Mouse (Mus musculus) lung, postnatal 36 days (tissue): ENCODE results near the gene Pank4.
A peak's percentile ranks its signal among the peaks of the same experiment; 100 is the strongest.

Experiments used
- DNase-seq: peaks from one replicate; pipeline ENCODE4 v3.0.0; 2022; ENCODE audit warnings: mixed read lengths

Gene Pank4

GRCm38 (mm10) chr4:154944121-154944590, 19.8 kb upstream of the Pank4 start:
- peak; percentile 92 for DNase-seq

DNA sequence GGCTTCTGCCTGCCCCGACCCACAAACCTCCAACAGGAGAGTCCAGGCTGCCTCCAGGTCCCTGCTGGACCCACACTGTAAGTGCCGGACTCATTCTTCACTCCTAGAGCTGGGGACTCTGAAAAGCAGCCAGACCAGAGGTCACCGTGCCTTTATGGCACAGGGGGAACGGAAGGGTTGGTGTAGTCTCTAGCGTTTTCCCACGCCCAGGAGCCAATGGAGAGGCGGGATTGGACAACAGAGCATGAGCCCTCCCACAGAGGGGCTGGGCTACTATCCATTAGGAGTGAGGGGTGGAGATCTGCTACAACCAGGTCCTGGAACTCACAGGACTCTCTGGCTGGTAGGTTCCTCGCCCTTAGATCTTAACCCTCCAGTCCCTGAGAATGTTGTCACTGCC, 17.6 kb upstream of the Pank4 start:
- peak; percentile 81 for DNase-seq

DNA sequence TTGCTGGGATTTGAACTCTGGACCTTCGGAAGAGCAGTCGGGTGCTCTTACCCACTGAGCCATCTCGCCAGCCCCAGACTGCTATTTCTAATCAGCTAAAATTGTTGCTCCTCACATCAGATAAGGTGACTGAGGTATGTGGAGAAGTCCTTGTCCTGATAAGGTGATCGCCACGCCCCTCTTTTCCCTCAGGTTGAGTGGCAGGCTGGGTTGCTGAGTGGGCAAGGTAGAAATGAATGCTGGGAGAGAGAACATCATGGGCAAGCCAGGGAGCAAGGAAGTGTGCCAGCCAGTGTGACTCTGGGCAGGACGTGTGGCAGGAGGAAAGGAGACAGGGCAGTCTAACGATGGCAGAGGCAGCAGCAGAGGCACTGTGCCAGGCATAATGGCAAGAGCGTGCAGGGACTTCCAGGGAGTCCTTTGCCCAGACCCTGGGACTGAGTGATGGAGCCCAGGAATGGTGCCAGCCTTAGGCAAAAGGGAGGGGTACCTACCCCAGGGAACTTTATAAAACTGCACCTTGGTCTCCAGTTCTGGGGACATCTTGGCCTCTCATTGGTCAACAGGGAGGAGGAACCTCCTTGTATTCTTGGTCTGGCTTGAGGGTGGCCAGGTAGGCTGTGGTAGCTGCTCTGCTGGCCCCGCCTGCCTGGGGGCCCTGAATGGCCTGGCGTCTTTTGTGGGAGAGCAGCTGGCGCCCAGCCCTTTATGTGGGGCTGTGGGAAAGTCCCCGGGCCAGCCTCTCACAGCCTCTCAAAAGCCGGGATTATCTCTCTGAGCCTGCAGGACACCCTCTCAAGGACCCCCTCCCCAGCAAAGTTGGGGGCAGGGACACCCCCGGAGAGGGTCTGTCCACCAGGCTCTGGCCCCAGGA, 15.6 kb upstream of the Pank4 start:
- DNase-seq, result peak; percentile 75

DNA sequence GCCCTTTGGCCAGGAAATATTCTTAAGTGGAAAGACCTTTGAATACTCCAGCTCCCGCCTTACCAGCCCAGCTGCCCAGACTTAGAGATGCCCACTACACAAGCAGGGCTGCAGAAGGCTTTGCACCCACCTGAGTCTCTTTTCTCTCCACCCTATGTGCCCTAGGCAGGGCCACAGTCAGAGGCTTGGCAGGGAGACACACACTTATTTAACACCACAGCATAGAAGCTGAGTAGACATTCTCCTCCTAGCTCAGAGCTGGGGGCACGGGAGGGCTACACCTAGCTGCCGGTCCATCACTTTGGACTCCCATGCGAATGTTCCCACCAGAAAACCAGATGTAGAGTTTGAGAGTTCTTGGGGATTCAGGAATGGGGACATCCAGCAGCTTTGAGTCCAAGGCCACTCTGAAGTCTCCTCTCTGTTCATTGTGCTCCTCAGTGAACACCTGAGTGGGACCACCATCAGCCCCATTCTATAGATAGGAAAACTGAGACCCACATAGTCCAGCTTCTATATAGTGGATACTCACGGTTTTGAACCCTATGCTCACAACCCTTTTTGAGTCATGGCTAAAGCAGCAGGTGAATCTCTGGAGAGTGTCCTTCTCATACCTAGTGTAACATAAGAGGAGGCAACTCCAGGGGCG, 14.9 kb upstream of the Pank4 start:
- no peak for DNase-seq

GRCm38 (mm10) chr4:154949589-154949982, 14.3 kb upstream of the Pank4 start:
- no peak for DNase-seq

DNA sequence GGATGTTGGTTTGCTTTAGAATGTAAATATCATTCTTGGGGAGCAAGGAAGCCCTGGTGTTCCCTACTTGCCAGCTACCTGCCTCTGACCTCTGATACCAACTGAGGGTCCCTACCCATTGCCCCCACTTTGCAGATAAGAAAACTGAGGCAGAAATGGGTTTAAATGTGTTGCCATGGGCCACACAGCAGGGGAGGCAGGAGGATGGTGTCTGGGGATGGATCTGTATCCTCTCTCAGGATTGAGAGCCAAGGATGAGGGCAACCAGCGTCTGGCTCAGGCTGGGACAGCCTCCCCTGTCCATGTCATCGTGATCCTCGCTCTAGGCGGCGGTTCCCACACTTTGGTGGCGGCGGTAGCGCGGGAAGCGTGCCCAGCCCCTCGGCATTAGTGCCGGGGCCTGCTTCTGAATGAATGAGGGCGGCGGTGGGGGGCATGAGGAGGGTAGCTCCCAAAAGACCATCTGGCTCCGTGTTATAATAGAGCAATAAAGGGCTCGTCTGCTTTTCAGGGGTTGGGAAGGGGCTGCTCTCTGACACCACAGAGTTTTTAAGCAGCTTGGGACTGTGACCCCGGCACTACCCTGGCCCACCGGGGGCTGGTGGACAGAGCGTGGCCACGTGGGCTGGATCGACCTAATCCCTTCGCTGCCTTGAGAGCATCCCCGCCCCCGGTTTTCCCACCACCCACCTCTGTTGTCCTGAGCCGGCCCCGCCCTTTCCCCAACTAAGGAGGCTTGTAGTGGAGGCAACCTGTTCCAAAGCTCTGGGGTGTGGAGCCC, 11.3 kb upstream of the Pank4 start:
- DNase-seq, result no peak

DNA sequence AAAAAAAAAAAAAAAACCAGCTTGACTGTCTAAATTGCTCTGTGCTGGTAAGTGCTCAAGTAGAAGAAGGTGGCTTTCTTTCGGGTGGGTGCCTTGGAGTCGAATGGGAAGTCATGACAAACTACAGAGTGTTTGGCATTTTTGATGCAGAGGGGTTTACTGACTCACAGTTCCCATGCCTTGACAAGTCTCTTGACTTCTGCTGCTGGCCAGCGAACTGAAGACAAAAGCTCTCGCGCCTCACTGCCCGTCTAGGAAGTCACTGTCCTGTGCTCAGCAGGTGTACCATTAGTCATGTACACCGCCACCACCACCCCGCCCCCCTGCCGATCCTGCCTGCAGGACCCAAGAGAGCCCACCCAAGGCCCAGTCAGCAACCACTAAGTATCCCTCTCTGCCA, 7.3 kb upstream of the Pank4 start:
- DNase-seq, result no peak

DNA sequence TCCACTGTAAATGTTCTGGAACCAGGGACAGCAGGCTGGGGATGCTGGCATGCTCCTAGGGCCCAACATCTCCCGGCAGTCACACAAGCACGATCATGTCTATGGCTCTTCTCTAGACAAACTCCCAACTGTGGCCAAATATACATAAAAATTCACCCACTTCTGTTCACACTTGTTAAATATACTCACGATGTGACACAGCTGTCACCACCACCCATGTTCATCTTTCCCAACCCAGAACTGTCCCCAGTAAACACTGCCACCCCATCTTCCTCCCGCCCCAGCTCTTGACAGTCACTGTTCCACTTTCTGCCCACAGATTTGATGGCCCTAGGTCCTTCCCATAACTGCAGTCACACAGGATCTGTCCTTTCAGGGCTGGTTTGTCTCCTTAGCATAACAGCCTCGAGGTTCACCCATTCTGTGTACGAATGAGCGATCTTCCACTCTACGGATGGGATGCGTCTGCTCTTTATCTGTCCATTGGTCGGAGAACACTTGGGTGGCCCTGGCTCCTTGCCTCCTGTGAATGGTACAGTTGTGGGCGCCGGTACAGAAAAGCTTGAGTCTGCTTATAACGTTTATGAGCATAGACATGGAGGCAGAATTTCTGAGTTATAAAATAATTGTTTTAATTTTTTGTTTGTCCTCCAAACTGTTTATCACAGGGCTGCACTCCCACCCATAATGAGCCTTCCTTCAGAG, 6.5 kb upstream of the Pank4 start:
- no peak for DNase-seq

DNA sequence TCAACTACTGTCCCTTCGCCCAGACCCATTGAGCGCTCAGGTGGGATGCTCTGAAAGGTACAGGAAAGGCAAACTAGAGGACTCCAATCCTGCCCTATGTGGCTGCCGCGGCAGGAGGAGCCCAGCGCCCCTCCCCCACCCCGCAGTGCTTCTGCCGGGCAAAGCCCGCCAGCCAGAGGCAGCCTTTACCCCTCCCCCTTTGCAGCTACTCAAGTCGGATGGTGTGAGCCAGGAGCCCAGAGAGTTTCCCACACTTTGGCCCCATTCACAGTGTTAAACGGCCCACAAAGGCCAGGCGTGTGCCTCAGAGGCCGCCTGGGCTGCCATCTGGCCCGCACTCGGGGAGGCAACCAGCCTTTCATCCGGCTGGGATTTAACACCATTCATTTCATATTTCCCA, 5.8 kb upstream of the Pank4 start:
- DNase-seq, result no peak

DNA sequence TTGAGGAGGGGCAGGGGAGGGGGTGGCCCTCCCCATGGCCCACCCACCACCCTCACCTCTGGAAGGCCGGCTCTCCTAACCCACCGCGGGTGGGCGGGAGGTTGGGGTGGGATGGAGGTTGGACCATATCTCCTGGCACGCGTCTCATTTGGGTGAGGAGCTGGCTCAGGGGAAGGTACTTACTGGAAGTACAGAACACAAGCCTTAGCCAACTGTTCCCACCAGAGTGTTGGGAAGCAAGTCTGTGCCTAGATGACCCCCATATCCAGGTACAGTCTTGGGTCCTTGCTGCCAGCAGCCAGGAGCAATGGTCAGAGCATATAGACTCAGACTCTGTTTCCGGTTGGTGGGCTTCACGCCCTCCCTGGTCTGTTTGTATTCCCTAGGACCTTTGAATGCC, 5.3 kb upstream of the Pank4 start:
- DNase-seq, result no peak

DNA sequence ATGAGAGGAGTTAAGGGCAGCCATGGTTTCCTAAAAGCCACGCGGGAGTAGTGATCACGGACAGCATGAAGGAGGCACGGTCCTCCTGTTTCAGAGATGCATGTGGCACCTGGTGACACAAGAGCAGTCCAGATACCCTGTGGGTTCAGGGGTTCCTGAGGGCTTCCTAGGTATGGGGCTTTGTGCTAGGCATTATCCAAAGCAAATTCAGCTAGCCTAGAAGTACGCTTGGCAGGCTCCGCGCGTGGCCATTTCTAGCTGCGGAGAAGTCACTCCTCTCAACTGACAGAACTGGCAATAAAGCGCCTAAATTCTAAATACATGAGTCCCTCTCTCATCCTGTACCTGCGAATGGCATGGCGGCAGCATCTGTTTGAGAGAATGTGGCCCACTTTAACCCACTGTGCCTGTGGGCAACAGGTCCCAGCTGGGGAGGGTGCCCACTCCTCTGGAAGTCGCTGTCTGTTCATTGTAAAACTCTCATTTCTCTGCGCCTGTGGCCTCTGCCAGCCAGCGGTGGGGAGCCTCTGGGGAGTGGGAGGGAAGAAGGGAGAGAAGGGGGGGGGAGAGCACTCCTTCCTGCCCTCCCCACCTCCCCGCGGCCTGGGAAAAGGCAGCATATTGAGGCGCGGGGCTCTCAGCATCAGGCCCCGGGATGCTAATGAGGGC, 3.8 kb upstream of the Pank4 start:
- no peak for DNase-seq

DNA sequence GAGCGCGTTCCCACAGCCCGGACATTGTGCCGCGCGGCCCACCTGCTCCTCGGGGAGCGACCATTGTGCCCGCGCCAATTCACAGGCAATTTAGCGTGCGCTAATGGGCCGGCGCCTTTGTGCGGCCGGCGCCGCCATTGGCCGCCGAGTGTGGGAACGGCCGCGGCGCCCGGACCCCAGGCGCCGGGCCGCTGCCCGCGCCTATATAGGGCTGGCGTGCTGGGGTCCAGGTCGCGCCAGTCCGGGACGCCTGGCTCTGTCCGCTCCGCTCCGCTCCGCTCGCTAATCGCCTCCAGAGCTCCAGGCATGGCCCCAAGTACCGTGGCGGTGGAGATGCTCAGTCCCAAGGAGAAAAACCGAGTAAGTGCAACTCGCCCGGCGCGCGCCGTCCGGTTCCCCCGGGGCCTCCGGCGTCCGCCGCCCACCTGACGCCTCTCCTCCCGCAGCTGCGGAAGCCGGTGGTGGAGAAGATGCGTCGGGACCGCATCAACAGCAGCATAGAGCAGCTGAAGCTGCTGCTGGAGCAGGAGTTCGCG, 3.2 kb upstream of the Pank4 start, which contains the start of gene Hes5:
TSS of gene Hes5 (plus strand) at position 234 of the 536 bp plus-strand sequence.
- no peak for DNase-seq

GRCm38 (mm10) chr4:154961226-154961738, 2.6 kb upstream of the Pank4 start:
- no peak for DNase-seq

GRCm38 (mm10) chr4:154961911-154962310, 2.0 kb upstream of the Pank4 start:
- DNase-seq, result peak; percentile 62

DNA sequence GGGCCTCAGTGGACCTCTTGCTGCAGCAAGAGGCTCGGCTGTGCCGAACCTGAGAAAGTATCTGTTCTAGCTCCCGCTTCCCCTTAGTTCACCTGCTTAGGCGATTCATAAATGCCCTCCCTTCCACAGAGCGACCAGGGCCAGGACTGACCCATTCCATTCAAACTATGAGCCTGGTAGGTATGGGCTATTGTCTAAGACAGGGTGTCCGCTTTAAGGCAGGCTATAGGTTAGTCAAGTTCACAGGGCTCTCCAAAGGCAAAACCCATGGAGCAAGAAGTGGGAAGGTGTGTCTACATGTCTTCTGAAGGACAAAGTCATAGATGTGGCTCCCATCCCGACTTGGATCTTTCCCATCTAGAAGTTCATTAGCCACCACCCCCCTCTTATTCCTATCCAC, 1.2 kb upstream of the Pank4 start:
- no peak for DNase-seq

- DNase-seq, result no peak
Measured at GRCm38 (mm10) chr4:154963190-154963836, 610 bp upstream of the Pank4 start.

GRCm38 (mm10) chr4:154964581-154965235, 785 bp downstream of the Pank4 start:
- DNase-seq, result no peak

GRCm38 (mm10) chr4:154965856-154966255, 1.9 kb downstream of the Pank4 start:
- DNase-seq, result no peak

- peak; percentile 74 for DNase-seq
Measured at GRCm38 (mm10) chr4:154967173-154967572, 3.2 kb downstream of the Pank4 start.

- no peak for DNase-seq
Measured at GRCm38 (mm10) chr4:154972546-154972945, 8.6 kb downstream of the Pank4 start.
